Mouse (Mus musculus) midbrain, postnatal 0 days (tissue): Measurements from ENCODE around the gene Ambra1. TPM values are rescaled to one million over a fixed set of nuclear protein-coding genes. Genes with fewer than 3 reads are reported as not detected.
A peak's percentile ranks its signal among the peaks of the same experiment; 100 is the strongest.

Experiments
- ATAC-seq: fragments of 200-750 bp; cut with Nextera tagmentation; 2 replicates; pipeline ENCODE4 v1.8.0; 2017; ENCODE audit warnings: moderate number of reproducible peaks, mild to moderate bottlenecking, moderate TSS enrichment, moderate library complexity; ENCODE audit not compliant: low FRiP score
- DNase-seq: peaks from one replicate; pipeline ENCODE4 v3.0.0-alpha.2; 2015; ENCODE audit warnings: low spot score
- H3K27ac ChIP-seq: fragments of 300-500 bp; sonication (generic); 2 replicates; pipeline ENCODE4 v1.5.1; 2014; ENCODE audit warnings: low read depth, mild to moderate bottlenecking, low read length, mixed read lengths
- H3K27me3 ChIP-seq: fragments of 300-500 bp; sonication (generic); 2 replicates; pipeline ENCODE4 v1.6.1; 2014; ENCODE audit warnings: low read length, control low read depth, mixed read lengths; ENCODE audit not compliant: insufficient read depth
- H3K36me3 ChIP-seq: fragments of 300-500 bp; sonication (generic); 2 replicates; pipeline ENCODE4 v1.6.1; 2014; ENCODE audit warnings: low read length, control low read depth, mixed read lengths; ENCODE audit not compliant: insufficient read depth
- H3K4me1 ChIP-seq: fragments of 300-500 bp; sonication (generic); 2 replicates; pipeline ENCODE4 v1.6.1; 2014; ENCODE audit warnings: mild to moderate bottlenecking, control low read depth, antibody characterized with exemption, low read length, mixed read lengths; ENCODE audit not compliant: insufficient read depth
- H3K4me2 ChIP-seq: fragments of 300-500 bp; sonication (generic); 2 replicates; pipeline ENCODE4 v1.6.1; 2014; ENCODE audit warnings: low read depth, mild to moderate bottlenecking, low read length, mixed read lengths; ENCODE audit not compliant: poor library complexity, severe bottlenecking
- H3K4me3 ChIP-seq: fragments of 300-500 bp; sonication (generic); 2 replicates; pipeline ENCODE4 v1.5.1; 2014; ENCODE audit warnings: low read depth, mild to moderate bottlenecking, low read length, moderate library complexity
- H3K9ac ChIP-seq: fragments of 300-500 bp; sonication (generic); replicated peaks from 2 replicates; pipeline ENCODE4 v1.6.1; 2014; ENCODE audit warnings: mild to moderate bottlenecking, low read length, moderate library complexity, mixed read lengths; ENCODE audit not compliant: poor library complexity, severe bottlenecking
- H3K9me3 ChIP-seq: fragments of 300-500 bp; sonication (generic); 2 replicates; pipeline ENCODE4 v1.6.1; 2016; ENCODE audit warnings: low read length, control low read depth
- CTCF ChIP-seq: IDR thresholded peaks from 2 replicates; pipeline ENCODE4 v1.5.1; 2016; ENCODE audit warnings: antibody characterized with exemption, mild to moderate bottlenecking
- WGBS: fragments of 180-500 bp; shearing (Covaris S2); extraction: QIAGEN DNeasy Blood & Tissue Kit; methylation state at CpG from one replicate; pipeline ENCODE4 v1.1.7; 2014; 5-methylcytosine and 5-hydroxymethylcytosine counted together
- polyA plus RNA-seq: library from polyadenylated mRNA; unstranded; fragments of >200 nt; fragmentation: Nextera tagmentation; extraction: Ambion mirVana; gene quantifications from 2 replicates; pipeline ENCODE4 v1.2.1, GENCODE M21; 2015
- total RNA-seq: library from RNA; depleted of rRNA; stranded (reverse); fragments of >200 nt; gene quantifications from 2 replicates; pipeline ENCODE4 v1.2.3, GENCODE M21; 2014

The Ambra1 gene
- total and polyA plus RNA-seq, 2 experiments from 2014 or later: 19.3 to 59.5 TPM

DNA sequence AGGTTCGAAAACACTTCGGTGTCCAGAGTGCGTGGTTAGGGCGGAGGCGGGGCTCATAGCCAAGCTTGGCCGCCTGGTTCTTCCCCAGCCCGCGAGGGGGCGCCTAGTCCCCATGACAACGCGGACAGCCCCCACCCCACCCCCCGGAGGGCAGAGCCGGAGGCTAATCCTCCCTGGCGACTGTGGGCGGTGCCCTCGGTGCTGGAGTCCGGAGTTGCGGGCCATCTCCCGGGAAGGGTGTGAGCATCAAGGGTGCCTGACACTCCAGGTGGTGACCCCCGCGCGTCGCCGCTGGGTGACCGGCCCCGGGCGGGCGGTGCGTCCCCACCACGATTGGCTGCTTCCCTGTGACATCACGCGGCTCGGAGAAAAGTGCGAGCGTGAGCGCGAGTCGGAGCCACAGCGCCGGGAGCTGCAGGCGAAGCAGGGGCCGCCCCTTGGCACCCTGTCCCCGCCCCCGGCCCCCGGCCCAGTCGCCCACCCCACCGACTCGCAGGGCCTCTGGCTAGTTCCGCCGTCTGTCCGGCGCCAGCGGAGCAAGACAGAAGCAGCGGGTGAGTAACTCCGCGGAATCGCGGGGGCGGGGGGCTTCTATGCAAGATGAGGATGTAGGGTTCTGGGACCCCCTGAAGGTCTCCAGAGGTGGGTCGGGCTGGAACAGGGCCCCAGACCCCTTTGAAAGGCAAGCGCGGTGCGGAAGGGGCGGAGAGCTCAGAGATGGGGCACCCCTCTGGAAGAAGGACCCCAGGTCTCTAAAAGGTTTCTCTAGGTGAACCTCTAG lies 192.0 kb downstream of the Ambra1 start:
- Histone ChIP-seq H3K4me3 (peak overlapping the region; percentile 55), H3K36me3 (peaks cover 19% of the 10 kb centered on the region), H3K9me3 (no peaks in the 10 kb centered on the region), H3K27me3 (peaks cover 28% of the 10 kb centered on the region), H3K4me2 (peak overlapping the region; percentile 82), H3K4me1 (0 out of 2 replicates have a peak, but pooled peaks cover 5% of the 10 kb centered on the region), H3K9ac (peak overlapping the region; percentile 50), H3K27ac (no peak overlapping the region)
- ATAC-seq (peak; percentile 59), DNase-seq (peak; percentile 71)
- WGBS: under 1% methylated on average over 56 of the region's 64 CpGs
- TF ChIP-seq CTCF: peak; percentile 69

- peaks cover 28% of the 10 kb centered on the region for H3K27me3 ChIP-seq
- H3K9ac ChIP-seq: no peak overlapping the region
- no peaks in the 10 kb centered on the region for H3K9me3 ChIP-seq
- no peak overlapping the region for H3K27ac ChIP-seq
- peak overlapping the region; percentile 82 for H3K4me2 ChIP-seq
- no peak for TF ChIP-seq CTCF
- no peak for DNase-seq
- peaks cover 11% of the 10 kb centered on the region for H3K36me3 ChIP-seq
- peak overlapping the region; percentile 55 for H3K4me3 ChIP-seq
- H3K4me1 ChIP-seq: 0 out of 2 replicates have a peak, but pooled peaks cover 5% of the 10 kb centered on the region
- WGBS: 3% methylated on average over 37 of the region's 37 CpGs
- ATAC-seq: no peak
Observed at GRCm38 (mm10) chr2:91922586-91923414, 192.9 kb downstream of the Ambra1 start.

- H3K27ac ChIP-seq: no peak overlapping the region
- TF ChIP-seq CTCF: peak; percentile 82
- DNase-seq (peak; percentile 85), ATAC-seq (peak; percentile 15; the same call in 1 of the 2 replicates)
- H3K36me3 ChIP-seq: peaks cover 3% of the 10 kb centered on the region; the same call in 1 of the 2 replicates
- H3K27me3 ChIP-seq: peaks cover 28% of the 10 kb centered on the region
- H3K4me3 ChIP-seq: peak overlapping the region; percentile 55
- no peaks in the 10 kb centered on the region for H3K9me3 ChIP-seq
- H3K4me1 ChIP-seq: 0 out of 2 replicates have a peak, but pooled peaks cover 5% of the 10 kb centered on the region
- H3K9ac ChIP-seq: no peak overlapping the region
- 4% methylated on average over 54 of the region's 54 CpGs for WGBS
- H3K4me2 ChIP-seq: peak overlapping the region; percentile 48
Observed at GRCm38 (mm10) chr2:91923415-91924337, 193.7 kb downstream of the Ambra1 start.

DNA sequence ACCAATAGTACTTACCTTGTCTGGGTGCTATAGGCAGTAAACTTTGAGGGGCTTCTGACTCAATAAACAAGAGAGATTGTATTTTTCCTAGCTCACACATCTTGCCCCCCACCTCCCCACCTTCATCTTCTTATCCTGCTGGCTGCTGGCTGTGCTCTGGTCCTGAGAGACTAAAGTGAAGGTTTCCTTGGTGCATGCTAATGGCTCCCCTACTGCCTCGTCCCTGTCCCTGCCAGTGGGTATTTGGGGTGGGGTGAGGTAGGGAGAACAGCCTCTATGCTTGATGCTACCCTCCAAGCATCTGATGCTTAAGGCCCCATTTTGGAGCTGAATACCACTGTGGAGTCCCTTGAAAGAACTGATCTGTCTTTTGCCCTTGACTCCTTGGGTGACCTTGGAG lies 194.8 kb downstream of the Ambra1 start:
- Histone ChIP-seq H3K4me1 (0 out of 2 replicates have a peak, but pooled peaks cover 5% of the 10 kb centered on the region), H3K4me2 (no peak overlapping the region), H3K9me3 (no peaks in the 10 kb centered on the region), H3K27me3 (peaks cover 28% of the 10 kb centered on the region), H3K9ac (no peak overlapping the region), H3K4me3 (no peak overlapping the region), H3K36me3 (no peaks in the 10 kb centered on the region), H3K27ac (no peak overlapping the region)
- DNase-seq: no peak
- no peak for ATAC-seq
- TF ChIP-seq CTCF: no peak
- 56% methylated on average over 1 of the region's 1 CpGs for WGBS

DNA sequence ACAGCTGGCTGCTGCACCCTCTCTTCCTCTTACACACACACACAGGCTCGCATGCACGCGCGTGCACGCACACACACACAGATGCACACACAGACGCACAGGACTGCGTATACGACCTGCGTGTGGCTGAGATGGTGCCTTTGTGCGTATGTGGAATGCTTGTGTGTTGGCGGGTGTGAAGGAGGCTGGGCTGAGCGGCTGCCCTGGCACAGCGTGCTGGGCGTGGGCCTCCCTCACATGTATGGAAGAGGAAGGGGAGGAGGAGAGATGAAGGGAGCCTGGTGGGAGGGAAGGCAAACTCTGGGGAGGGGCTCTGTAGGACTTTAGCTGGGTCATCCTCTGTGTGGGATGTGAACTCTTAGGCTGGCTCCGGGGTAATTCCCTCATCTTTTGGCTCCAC lies 195.5 kb downstream of the Ambra1 start:
- DNase-seq (no peak), ATAC-seq (no peak)
- Histone ChIP-seq H3K27ac (no peak overlapping the region), H3K4me3 (no peak overlapping the region), H3K9me3 (no peaks in the 10 kb centered on the region), H3K9ac (no peak overlapping the region), H3K4me2 (no peak overlapping the region), H3K27me3 (peaks cover 28% of the 10 kb centered on the region), H3K36me3 (no peaks in the 10 kb centered on the region), H3K4me1 (0 out of 2 replicates have a peak, but pooled peaks cover 5% of the 10 kb centered on the region)
- TF ChIP-seq CTCF: no peak
- 90% methylated on average over 15 of the region's 15 CpGs for WGBS
